Mouse (Mus musculus): ENCODE measurements around the gene Eif2s3y.

The Eif2s3y gene

GRCm38 (mm10) chrY:1009882-1010751 is at the start of gene Eif2s3y:
Gene Eif2s3y (plus strand): TSS chrY:1010543.
- peak; percentile 68 for DNase-seq (ENCODE audit: low spot score)
